Comparison of ENCODE assay signal across 11 mouse cellular contexts in the genomic region with DNA sequence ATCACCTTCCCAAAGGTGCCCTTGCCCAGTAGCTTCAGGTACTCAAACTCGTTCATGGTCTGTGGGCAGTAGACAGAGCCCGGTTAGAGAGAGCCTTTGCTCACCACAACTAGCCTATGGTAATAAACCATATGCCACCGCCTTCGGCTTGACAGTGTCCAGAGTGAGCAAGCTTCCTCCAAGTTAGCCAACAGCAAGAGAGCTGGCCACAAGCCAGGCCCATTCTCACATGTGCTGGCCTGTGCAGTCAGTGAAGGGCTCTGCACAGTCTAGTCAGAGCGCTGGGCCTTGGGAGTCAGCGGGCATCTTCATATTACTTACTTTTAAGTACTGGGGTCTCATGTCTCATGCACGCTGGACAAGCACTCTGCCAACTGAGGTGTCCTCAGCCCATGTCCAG. TPM values are rescaled to one million over a fixed set of nuclear protein-coding genes. Genes with fewer than 3 reads are reported as not detected.
DNase-seq lines count a peak whose midpoint lies in the region; ATAC-seq and TF ChIP-seq lines count a peak whose summit lies in the region.
"Had no signal": no experiment of that assay in that cellular context is flagged by ENCODE, and none has a peak within 500 bp of the region (broad histone marks: within the 10 kb centered on the region; RNA-seq: fewer than 3 reads in every experiment).

No protein-coding gene starts in this region.

- no peak overlapping the region; the same call in 1 of the 2 replicates for H3K9ac ChIP-seq in heart, embryonic 15.5 days
- no peak overlapping the region for H3K9ac ChIP-seq in lung, postnatal 0 days (replicated peaks; ENCODE audit: low read depth)
- H3K9ac ChIP-seq: liver, embryonic 13.5 days; midbrain, embryonic 13.5 days had no signal

- WGBS in heart, embryonic 15.5 days, result 75% methylated on average over 7 of the region's 7 CpGs
- WGBS in lung, postnatal 0 days, result 80% methylated on average over 7 of the region's 7 CpGs

- peak overlapping the region; percentile 28; the same call in 1 of the 2 replicates for H3K27ac ChIP-seq in heart, embryonic 15.5 days
- H3K27ac ChIP-seq in lung, postnatal 0 days (ENCODE audit: low read length), result no peak overlapping the region
- H3K27ac ChIP-seq: forebrain, embryonic 10.5 days; liver, embryonic 13.5 days; midbrain, embryonic 13.5 days had no signal

- no peak overlapping the region for H3K4me2 ChIP-seq in heart, embryonic 15.5 days
- no peak overlapping the region for H3K4me2 ChIP-seq in lung, postnatal 0 days (replicated peaks; ENCODE audit: low read depth, low read length)
- H3K4me2 ChIP-seq: liver, embryonic 13.5 days; midbrain, embryonic 13.5 days had no signal

- H3K4me3 ChIP-seq in heart, embryonic 15.5 days, result no peak overlapping the region
- H3K4me3 ChIP-seq in lung, postnatal 0 days (ENCODE audit: low read depth, low read length), result no peak overlapping the region
- H3K4me3 ChIP-seq: forebrain, embryonic 10.5 days; liver, embryonic 13.5 days; midbrain, embryonic 13.5 days had no signal

- H3K27me3 ChIP-seq in heart, embryonic 15.5 days, result no peaks in the 10 kb centered on the region
- H3K27me3 ChIP-seq in lung, postnatal 0 days (replicated peaks; ENCODE audit: insufficient read depth, low read length), result no peaks in the 10 kb centered on the region
- H3K27me3 ChIP-seq: liver, embryonic 13.5 days; midbrain, embryonic 13.5 days had no signal

- no peak for ATAC-seq in heart, embryonic 15.5 days (replicated peaks; ENCODE audit: insufficient number of reproducible peaks, insufficient read depth, low FRiP score, low read depth)
- no peak for ATAC-seq in lung, postnatal 0 days
- ATAC-seq: intestine, postnatal 0 days; midbrain, embryonic 13.5 days had no signal

- H3K9me3 ChIP-seq in heart, embryonic 15.5 days (replicated peaks), result no peaks in the 10 kb centered on the region
- no peaks in the 10 kb centered on the region for H3K9me3 ChIP-seq in lung, postnatal 0 days (ENCODE audit: low read length)
- H3K9me3 ChIP-seq: forebrain, embryonic 10.5 days; liver, embryonic 13.5 days; midbrain, embryonic 13.5 days had no signal

- no peak for TF ChIP-seq EP300 in lung, postnatal 0 days (IDR thresholded peaks at IDR 0.05)

- H3K4me1 ChIP-seq in heart, embryonic 15.5 days (replicated peaks), result peaks cover 76% of the 10 kb centered on the region
- H3K4me1 ChIP-seq in lung, postnatal 0 days (ENCODE audit: insufficient read depth, low read depth, low read length), result peaks cover 17% of the 10 kb centered on the region; the same call in 1 of the 2 replicates

- intact Hi-C loops in heart, postnatal 25 days (cut with DNase I), result loop anchor here (2.0 kb wide), 1 partner anchor 16 kb away; the partner anchor contains the start of gene Akt1

- no peak for DNase-seq in heart, postnatal 25 days (ENCODE audit: low spot score)
- peak; percentile 43 for DNase-seq in lung, postnatal 0 days (ENCODE audit: low spot score)
- DNase-seq in lung, postnatal 36 days, result no peak
- peak; percentile 74 to 87 for DNase-seq in adrenal gland, postnatal 36 days
- peak; percentile 76 to 77 for DNase-seq in cerebellum, postnatal 14 days
- no peak for DNase-seq in layer of hippocampus, adult 18-20 months (ENCODE audit: low spot score in 2 of 2)
- DNase-seq: liver, embryonic 13.5 days had no signal

- TF ChIP-seq CTCF in lung, postnatal 0 days (IDR thresholded peaks at IDR 0.05), result no peak

- H3K36me3 ChIP-seq in heart, embryonic 15.5 days, result peaks cover 75% of the 10 kb centered on the region
- peaks cover 63% of the 10 kb centered on the region for H3K36me3 ChIP-seq in lung, postnatal 0 days (ENCODE audit: insufficient read depth, low read length)

RNA-seq across cellular contexts. Expression of gene Siva1, which starts 14.1 kb away (rescaled TPM):
- polyA plus RNA-seq in heart, embryonic 15.5 days (2015; fragmentation: Nextera tagmentation; extraction: Ambion mirVana), result 95.4 and 142 TPM in 2 replicates
- 10 to 100 TPM; 29.5 to 35.7 TPM for total RNA-seq in heart, postnatal 25 days (2021)
- 130 and 152 TPM in 2 replicates for polyA plus RNA-seq in lung, postnatal 0 days (2015; fragmentation: Nextera tagmentation; extraction: Ambion mirVana)
- total RNA-seq in adrenal gland, postnatal 36 days (2021), result 10 to 100 TPM; 45.4 to 46.9 TPM
- total RNA-seq in layer of hippocampus, adult 18-20 months (2021), result 10 to 100 TPM; 23.4 TPM

RNA-seq across cellular contexts. Expression of gene Akt1, which starts 16.1 kb away (rescaled TPM):
- polyA plus RNA-seq in heart, embryonic 15.5 days (2015; fragmentation: Nextera tagmentation; extraction: Ambion mirVana), result 139 and 169 TPM in 2 replicates
- total RNA-seq in heart, postnatal 25 days (2021), result 100 to 1,000 TPM; 206 to 215 TPM
- polyA plus RNA-seq in lung, postnatal 0 days (2015; fragmentation: Nextera tagmentation; extraction: Ambion mirVana), result 78.8 and 91.3 TPM in 2 replicates
- total RNA-seq in adrenal gland, postnatal 36 days (2021), result 100 to 1,000 TPM; 256 to 378 TPM
- 100 to 1,000 TPM; 169 to 170 TPM for total RNA-seq in layer of hippocampus, adult 18-20 months (2021)

RNA-seq across cellular contexts. Expression of gene Zbtb42, which starts 20.0 kb away (rescaled TPM):
- polyA plus RNA-seq in heart, embryonic 15.5 days (2015; fragmentation: Nextera tagmentation; extraction: Ambion mirVana), result 4.8 and 7.6 TPM in 2 replicates
- 1 to 10 TPM; 6.4 to 6.7 TPM for total RNA-seq in heart, postnatal 25 days (2021)
- 14.0 and 14.6 TPM in 2 replicates for polyA plus RNA-seq in lung, postnatal 0 days (2015; fragmentation: Nextera tagmentation; extraction: Ambion mirVana)
- total RNA-seq in adrenal gland, postnatal 36 days (2021), result 1 to 10 TPM; 5.0 to 9.0 TPM
- total RNA-seq in layer of hippocampus, adult 18-20 months (2021), result under 1 TPM; 0.61 to 0.97 TPM

RNA-seq across cellular contexts. Expression of gene Adssl1, which starts 38.8 kb away (rescaled TPM):
- 85.8 and 93.7 TPM in 2 replicates for polyA plus RNA-seq in heart, embryonic 15.5 days (2015; fragmentation: Nextera tagmentation; extraction: Ambion mirVana)
- 100 to 1,000 TPM; 147 TPM for total RNA-seq in heart, postnatal 25 days (2021)
- 29.9 and 43.0 TPM in 2 replicates for polyA plus RNA-seq in lung, postnatal 0 days (2015; fragmentation: Nextera tagmentation; extraction: Ambion mirVana)
- total RNA-seq in adrenal gland, postnatal 36 days (2021), result 10 to 100 TPM; 21.8 to 22.7 TPM
- 10 to 100 TPM; 14.3 to 15.7 TPM for total RNA-seq in layer of hippocampus, adult 18-20 months (2021)

Comparison
In these comparisons a context has a peak if more than half of its experiments do, and no peak if none do; other contexts are left out.
1. DNase-seq: peak in lung, postnatal 0 days (single experiment), adrenal gland, postnatal 36 days (2 of 2) and cerebellum, postnatal 14 days (2 of 2); none in heart, postnatal 25 days (single experiment), lung, postnatal 36 days (single experiment) and layer of hippocampus, adult 18-20 months (0 of 2).